Mouse (Mus musculus) lung, postnatal 4 days (tissue): ENCODE data around the gene Tmem62.
"Not testable (repeated sequence)": the region's sequence is repeated elsewhere in the genome, so short reads cannot be mapped to it uniquely, and the experiment has no call there.

ENCODE experiments used
- DNase-seq, 2 experiments: peaks; one replicate each; pipeline ENCODE4 v3.0.0; 2021

Gene Tmem62

DNA sequence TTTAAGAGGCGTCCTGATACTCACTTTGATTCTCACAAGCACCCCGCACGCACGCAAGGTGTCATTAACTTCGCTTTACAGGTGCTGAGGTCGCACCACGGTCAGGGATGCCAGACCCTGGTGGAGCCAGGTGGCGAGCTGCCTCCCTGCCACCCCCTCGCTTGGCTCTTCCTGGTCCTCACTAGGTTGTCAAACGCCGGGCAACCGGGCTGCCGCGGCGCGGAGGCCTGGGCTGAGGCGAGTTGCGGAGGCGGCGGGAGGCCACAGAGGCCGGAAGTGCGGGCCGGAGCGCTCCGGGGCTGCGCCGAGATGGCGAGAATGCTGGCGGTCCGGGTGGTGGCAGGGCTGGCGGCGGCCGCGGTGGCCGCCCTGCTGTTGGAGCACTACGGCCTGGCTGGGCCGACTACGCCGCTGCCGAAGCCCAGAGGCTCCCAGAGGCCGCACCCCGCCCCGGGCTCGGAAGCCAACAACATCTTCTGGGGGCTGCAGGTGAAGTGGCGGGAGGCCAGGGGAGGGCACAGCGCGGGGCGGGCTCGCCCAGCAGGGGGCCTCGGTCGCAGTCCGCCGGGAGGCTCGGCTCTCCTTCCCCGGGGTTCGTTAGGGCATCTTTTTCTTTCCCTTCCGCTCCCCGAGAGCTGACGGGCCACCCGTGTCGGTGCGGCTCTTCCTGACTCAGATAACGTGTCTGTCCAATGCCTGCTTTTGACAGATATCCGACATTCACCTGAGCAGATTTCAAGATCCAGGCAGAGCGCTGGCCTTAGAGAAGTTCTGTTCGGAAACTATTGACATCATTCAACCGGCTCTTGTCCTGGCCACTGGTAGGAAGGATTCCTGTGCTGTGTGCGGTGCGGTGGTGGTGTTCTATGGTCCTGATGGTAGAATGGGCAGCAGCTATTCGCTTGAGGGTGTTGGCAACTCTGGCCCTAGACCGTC lies at the start of gene Tmem62:
Gene Tmem62 (plus strand): TSS at position 28 of the 936 bp plus-strand sequence.
- peak; percentile 79 to 80 for DNase-seq

DNA sequence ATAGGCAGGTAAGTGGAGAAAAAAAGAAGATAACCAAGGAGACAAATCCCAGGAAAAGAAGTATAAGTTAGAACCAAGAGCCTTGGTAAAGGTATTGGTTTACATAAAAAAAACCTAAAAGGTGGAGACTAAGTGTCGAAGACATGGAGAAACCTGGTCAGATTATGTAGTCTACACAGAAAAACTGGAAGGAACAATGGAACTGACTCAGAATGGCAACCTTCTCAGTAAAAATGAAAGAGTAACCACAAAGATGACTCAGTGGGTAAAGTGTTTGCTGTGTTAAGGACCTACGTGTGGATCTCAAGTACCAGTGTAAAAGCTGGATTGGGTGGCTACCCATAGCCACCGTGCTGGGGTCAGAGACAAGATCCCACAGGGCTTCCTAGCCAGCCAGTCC lies 43.8 kb upstream of the Tmem62 start:
- no peak for DNase-seq

DNA sequence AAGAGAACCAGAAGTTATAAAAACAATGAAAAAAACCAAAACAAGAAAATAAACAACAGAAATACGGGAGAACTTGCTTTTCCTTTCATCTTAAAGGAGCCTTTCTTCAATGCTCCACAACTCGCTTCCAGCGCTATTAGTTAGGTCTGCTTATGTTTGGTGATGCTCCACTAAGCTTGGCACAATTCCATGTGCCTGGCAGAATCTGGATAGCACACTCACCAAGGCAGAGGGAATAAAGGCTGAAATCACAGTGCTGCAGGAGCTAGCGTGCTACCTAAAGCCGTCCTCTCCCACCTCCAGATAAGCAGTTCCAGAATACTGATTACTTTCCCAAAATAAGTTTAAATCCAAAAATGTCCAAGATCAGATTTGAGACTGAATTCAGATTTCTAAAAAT lies 25.6 kb upstream of the Tmem62 start:
- DNase-seq = no peak

DNA sequence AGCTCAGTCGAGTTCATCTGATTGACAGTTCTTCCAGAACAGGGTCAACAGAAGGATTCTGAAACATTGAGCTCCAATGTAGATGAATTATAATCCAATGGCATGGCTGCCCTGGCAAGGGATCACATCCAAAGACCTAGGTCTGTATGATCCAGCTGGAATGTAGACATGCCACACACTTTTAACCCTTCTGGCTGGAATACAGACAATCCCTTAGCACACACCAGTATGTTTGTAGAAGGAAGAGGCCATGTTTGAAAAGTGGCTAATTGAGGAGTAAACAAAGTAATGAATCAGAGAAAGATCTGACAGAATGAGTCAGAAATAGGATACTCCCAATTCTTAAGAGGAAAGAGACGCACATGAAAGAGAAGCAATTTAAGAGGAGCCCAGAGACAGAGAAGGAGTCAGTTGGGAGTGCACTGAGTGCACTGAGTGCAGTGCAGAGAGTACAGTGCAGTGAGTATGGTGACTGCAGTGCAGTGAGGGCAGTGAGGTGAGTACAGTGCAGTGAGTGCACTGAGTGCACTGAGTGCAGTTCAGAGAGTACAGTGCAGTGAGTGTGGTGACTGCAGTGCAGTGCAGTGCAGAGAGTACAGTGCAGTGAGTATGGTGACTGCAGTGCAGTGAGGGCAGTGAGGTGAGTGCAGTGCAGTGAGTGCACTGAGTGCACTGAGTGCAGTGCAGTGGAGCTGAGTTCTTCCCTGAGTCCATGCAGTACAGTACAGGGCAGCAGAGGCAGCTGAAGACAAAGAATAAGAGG lies 24.5 kb upstream of the Tmem62 start:
- no peak for DNase-seq

DNA sequence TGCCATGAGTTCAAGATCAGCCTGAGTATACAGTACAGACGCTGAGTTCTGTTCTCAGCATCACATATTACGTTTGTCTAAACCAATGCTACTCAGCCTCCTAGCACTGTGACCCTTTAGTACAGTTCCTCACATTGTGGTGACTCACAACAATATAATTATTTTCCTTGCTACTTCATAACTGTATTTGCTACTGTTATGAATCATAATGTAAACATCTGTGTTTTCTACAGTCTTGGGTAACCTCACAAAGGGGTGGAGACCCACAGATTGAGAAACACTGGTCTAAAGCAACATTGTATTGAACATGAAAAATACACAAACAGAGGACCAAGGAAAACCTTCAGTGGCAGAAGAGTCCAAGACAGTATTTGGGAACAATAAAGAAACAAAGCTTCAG lies 17.5 kb upstream of the Tmem62 start:
- no peak for DNase-seq

DNA sequence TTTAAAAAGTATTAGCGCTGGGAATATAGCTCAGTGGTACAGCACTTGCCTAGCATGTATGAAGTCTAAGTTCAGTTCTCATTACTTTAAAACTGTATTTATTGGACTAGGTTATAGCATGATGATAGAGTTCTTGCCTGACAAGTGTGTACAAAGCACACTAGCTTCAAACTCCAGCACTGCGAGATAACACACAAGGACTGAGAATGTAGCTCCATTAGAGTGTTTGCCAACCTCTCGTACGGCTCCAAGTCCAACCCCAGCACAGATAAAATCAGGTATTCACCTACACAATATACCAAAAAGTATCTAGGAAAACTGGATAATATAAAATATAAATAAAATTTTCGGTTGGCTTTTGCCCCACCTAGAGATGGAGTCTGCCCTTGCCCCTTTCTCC lies 17.0 kb upstream of the Tmem62 start:
- no peak for DNase-seq

DNA sequence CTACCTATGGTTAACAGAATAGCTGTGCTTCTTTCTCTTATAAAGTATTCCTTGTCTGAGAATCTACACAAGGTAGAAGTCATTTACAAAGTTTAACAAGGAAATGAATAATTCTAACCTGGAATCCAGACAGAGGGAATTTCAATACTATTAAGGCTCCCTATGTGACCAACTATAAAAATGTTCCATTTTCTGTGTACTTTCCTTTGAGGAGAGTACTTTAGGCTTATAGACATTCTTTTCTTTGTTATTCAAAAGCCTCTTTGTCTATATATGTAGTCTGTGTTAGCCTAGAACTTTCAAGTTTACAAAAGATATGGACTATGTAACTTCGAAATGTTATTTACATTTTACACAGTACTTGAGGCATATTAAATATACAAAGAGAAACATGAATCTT lies 16.6 kb upstream of the Tmem62 start:
- no peak for DNase-seq

DNA sequence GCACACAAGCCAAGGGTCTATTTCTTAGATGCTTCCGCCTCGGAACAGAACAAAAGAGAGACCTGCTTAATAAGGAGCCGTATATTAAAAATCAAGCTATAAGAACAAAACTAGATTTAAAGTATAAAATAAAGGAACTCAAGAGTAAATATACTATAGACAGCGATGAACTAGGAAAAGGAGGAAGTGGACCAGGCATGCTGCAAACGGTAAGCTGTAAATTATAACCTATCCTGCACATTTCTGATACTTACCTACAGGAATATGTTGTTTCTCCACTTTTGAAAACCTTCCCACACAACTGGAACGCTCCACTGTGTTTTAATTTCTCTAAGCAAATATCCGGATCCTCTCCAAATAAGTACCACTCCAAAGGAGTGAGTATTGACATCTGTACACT lies 13.7 kb upstream of the Tmem62 start:
- no peak for DNase-seq

DNA sequence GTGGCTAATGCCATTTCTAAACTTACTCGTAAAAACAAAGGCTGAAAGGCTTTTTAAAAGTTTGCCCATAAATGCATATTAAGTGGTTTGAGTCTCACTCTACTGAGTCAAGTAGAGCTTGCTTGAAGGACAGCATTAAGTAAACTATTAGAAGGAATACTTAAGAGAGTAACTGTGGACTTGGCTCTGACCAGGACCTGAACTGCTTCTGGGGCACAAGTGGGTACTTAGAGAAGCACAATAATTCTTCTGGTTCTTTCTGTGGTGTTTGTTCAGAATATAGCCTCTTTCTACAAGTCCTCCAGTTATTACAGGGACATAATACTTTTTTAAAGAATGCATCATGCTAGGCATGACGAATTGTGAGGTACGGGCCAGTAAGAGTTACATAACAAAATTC lies 11.3 kb upstream of the Tmem62 start:
- peak in 1 of 2 experiments; percentile 20 for DNase-seq

DNA sequence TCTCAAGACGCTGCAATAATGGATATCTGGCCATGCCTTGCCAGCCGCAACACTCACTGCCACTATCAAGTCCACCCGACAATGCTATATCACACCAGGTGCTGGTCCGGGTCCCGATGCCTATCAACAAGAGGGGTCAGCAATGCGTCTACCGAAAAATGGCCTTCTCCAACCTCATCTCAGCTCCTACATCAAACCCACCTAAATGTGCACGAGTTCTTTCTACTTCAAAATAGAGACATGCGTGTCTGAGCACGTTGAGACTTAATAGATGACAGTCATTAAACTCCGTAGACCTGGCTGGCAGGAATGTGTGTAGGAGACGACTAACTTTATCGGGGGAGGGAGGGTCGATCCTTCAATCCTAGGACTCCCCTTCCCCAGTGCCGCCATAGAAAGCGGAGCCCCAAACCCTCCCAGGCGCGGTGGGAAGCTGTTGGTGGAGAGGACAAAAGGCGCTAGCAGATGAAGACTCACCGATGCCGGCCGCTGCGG lies 6.7 kb upstream of the Tmem62 start:
- no peak for DNase-seq

DNA sequence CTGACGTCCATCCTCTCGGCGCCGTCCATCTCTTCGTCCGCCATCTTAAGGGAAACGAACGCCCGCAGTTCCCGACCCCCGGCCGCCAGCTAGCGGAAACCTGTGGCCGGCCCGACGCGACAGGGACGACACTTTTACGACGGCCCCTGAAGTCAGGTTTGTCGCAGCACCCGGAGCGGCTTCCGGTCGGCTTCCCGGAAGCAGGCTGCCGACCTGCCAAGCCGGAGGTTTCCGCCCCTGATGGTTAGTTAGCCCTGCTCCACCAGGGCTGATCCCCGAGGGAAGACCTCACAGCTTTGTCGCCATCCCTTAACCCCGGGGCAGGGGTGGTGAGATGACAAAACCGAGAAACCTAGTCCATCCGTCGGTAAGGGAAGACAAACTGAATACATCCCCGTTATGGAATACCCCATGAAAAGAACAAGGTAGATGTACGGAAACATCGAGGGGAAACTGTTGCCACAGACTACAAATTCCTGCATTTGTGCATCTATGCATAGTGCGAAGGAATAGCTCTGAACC lies 6.2 kb upstream of the Tmem62 start, which contains the start of gene Ubr1:
Gene Ubr1 (minus strand): TSS at position 157 of the 522 bp plus-strand sequence.
- DNase-seq = peak; percentile 91 to 94

DNA sequence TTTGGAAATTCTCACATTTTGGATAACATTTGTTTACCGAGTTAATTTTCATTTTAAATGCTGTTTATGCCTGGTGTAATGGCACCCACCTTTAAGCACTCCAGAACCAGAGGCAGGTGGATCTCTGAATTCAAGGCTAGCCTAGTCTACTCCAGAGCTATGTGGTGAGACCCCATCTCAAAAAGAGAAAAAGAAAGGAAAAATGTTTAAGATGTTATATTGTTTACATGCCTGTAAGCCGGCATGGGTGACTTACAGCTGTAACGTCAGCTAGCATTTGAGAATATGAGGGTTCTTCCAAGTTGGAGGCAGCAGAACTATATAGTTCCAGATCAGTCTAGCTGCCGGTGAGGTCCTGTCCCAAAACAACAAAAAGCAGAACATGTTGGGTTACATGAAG lies 5.1 kb upstream of the Tmem62 start:
- no peak for DNase-seq

DNA sequence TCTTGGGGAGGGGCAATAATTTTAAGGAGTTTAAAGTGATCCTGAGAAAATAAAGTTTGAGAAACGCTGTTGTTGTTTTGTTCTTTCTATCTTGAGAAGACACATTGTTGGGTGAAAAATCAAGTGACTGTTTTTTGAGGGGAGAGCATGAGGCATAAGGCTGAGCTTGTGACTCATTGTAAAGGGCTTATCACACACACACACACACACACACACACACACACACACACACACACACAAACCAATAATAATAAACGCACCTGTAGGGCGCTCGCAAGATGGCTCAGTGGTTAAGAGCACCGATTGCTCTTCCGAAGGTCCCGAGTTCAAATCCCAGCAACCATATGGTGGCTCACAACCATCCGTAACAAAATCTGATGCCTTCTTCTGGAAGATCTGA lies 4.6 kb upstream of the Tmem62 start:
- DNase-seq = not testable (repeated sequence)

DNA sequence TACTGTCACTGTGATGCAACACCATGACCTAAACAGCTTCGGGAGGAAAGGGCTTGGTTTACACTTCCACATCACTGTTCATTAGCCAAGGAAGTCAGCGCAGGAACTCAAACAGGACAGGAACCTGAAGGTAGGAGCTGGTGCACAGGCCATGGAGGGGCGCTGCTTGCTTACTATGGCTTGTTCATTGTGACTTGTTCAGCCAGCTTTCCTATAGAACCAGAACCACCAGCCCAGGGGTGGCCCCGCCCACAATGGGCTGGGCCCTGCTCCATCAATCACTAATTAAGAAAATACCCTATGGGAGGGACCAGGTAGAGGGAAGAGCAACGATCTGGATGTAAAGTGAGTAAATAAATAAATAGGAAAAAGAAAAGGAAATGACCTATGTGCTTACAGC lies 3.9 kb upstream of the Tmem62 start:
- peak in 1 of 2 experiments; percentile 29 for DNase-seq

DNA sequence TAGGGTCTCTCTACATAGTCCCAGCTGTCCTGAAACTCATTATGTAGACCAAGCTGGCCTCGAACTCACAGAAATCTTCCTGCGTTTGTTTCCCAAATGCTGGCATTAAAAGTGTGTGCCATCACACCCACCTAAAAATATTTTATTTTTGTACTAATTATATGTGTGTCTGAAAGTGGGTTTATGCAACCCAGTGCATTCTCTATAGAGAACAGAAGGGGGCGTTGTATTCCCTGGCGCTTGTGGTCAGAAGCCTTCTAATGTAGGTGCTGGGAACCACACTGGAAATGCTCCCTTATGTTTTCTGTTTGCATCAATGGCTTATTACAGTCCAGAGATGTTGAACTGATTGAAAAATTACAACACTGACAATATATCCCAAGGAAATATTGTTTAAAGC lies 509 bp upstream of the Tmem62 start:
- DNase-seq = peak in 1 of 2 experiments; percentile 19

DNA sequence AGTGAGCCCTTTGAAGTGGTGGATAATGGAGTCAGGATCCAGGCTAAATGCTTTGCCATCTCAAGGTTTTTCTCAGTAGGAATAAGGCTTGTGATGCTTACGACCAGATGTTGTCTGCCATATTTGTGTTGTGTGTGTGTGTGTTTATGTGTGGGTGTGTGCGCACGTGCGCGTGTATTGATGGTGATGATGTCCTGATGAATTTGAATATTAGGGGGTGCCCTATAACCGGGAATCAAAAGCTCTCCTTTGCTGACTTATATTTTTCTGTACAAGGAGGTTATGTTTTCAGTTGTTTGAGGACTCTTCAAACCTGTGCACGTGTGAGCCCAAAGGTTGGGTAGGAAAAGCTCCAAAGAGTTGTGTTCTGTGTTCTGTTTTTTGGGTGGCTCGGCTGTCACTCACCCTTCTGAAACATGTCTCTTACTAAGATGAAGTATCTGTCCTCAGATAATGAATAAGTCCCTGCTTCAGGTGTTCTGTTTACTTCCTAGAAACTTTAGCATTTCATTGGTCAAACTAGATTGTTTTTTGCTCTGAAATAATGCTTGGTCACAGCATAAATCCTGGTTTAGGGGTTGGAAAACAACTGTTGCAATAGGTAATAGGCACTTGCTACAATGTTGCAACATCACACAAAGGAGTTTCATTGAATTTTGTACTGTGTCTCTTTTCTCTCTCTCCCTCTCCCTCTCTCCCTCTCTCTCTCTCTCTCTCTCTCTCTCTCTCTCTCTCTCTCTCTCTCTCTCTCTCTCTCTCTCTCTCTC lies 1.3 kb downstream of the Tmem62 start:
- no peak for DNase-seq

DNA sequence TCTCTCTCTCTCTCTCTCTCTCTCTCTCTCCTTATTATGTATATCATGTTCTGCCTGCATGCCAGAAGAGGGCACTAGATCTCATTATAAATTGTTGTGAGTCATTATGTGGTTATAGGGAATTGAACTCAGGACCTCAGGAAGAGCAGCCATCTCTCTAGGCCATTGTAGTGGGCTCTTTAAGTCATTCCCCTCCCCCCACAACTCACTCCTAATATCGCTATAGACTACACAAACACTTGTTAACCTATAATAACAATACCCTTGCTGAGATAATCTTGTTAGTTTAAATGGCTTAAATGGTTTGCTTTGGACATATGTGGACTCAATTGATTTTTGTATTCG lies 1.8 kb downstream of the Tmem62 start:
- DNase-seq = no peak

DNA sequence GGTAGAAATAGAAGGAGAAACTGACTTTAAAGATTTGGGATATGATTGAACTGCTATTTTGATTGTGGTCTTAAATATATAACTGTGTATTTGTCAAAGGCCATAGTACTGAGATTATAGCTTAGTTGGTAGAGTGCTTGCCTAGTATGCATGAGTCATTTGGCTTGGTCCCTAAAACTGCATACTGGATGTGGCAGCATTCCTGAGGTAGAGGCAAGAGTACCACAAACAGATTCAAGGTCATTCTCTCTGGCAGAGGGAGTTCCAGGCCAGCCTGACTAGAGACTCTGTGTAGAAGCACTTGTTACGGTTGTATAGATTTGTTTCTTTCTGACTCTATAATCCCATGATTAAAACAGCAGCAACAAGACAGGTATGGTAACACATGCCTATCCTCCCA lies 3.0 kb downstream of the Tmem62 start:
- no peak for DNase-seq

DNA sequence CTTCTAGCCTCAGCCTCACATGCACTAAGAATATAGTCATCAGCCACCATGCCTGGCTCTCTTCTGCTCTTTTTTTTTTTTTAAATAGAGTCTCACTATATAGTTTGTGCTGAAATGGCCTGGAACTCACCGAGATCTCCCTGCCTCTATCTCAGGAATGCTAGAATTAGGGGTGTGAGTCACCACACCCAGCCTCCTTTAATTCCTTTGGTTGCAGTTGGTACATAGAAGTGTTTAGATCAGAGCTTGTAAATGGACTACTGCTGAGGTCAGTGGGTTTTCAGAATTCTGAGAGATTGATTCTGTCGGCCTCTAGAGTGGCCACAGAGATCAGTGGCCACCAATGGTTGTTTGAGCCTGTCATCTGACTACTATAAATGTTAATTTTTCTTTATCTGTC lies 4.0 kb downstream of the Tmem62 start:
- DNase-seq = no peak

DNA sequence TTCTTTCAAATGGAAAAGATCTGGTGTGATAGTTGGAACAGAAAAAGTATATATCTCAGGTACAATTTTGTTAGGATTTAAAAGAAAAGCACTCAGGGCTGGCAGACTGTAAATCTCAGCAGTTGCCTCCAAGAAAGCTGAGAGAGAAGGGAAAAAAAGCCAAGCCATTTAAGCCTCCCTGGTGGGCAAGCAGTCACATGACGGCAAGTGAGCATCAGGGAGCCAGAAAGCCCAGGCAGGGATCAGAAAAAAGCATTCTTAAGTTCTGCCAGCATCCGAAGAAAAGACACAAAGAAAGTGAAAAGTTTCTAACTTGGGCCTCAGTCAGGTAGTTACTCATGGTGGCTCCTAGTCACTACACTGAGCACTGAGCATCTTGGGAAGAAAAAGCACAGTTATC lies 6.8 kb downstream of the Tmem62 start:
- no peak for DNase-seq

DNA sequence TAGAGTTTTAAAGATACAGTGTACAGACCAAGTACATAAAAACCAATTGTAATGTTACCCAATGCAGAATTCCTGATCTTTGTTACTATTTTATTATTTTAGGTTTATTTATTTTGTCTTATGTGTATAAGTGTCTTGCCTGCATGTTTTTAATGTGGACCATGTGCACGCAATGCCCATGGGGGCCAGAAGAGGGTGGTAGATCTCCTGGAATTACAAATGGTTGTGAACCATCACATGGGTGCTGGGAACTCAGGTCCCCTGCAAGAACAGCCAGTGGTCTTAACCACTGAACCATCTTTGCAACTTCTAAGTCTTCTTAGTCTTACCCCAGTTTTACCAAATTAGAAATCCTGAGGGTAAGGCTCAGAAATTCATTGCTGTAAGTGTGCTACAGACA lies 8.4 kb downstream of the Tmem62 start:
- DNase-seq = no peak

DNA sequence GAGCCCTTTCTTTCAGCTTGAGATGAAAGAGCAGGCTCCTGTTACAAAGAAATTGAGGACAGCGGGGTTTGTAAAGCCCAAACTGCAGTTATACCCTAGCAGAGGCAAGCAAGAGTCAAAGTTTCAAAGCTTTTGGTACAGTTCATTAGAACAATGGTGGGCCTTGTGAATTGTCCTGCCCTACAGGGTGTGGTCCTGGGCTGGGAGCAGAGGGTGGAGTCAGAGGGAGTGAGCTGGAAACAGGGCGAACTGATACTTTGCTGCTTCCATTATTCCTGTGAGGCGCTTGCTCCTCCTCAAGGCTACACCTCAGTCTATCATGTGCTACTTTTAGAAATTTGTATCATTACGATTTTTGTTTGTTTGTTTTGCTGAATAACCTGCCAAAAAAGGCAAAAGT lies 14.4 kb downstream of the Tmem62 start:
- DNase-seq = no peak

DNA sequence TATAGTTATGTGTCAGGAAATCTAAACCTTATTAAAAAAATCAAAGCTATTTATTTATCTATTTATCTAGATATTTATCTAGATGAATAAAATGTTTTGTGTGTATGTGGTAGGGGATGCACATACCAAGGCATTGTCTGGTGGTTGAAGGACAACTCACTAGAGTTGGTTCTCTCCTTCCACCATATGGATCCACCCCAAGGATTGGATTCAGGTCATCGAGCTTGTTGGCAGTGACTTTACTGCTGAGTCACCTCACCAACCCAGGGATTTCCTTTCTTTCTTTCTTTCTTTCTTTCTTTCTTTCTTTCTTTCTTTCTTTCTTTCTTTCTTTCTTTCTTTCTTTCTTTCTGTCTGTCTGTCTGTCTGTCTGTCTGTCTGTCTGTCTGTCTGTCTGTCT lies 19.8 kb downstream of the Tmem62 start:
- not testable (repeated sequence) for DNase-seq
